Mouse (Mus musculus) telencephalon, adult 2 months (tissue): ENCODE measurements around the gene Sar1a.

Source experiments
- DNase-seq: peaks from one replicate; pipeline ENCODE4 v3.0.0-alpha.2; 2011; ENCODE audit warnings: low read depth, low spot score

Sar1a gene

GRCm38 (mm10) chr10:61680015-61680913, at the start of gene Sar1a:
Gene Sar1a (plus strand): TSS chr10:61680299.
- peak; percentile 95 for DNase-seq

- DNase-seq: no peak
These were observed 47.7 kb upstream of the Sar1a start for GRCm38 (mm10) chr10:61632445-61632844.

- no peak for DNase-seq
These were observed 43.0 kb upstream of the Sar1a start for GRCm38 (mm10) chr10:61637055-61637454.

- DNase-seq: no peak
These were observed 39.7 kb upstream of the Sar1a start for GRCm38 (mm10) chr10:61640363-61640762.

GRCm38 (mm10) chr10:61646557-61646956, 33.5 kb upstream of the Sar1a start:
- DNase-seq: no peak

GRCm38 (mm10) chr10:61647790-61648736, 32.0 kb upstream of the Sar1a start, which contains the start of gene Ppa1:
Gene Ppa1 (plus strand): TSS chr10:61648552.
- peak; percentile 58 for DNase-seq

GRCm38 (mm10) chr10:61648737-61649645, 31.1 kb upstream of the Sar1a start:
- no peak for DNase-seq

GRCm38 (mm10) chr10:61654105-61654504, 26.0 kb upstream of the Sar1a start:
- DNase-seq: no peak

GRCm38 (mm10) chr10:61654691-61655090, 25.4 kb upstream of the Sar1a start:
- no peak for DNase-seq

GRCm38 (mm10) chr10:61655188-61655587, 24.9 kb upstream of the Sar1a start:
- no peak for DNase-seq

- no peak for DNase-seq
These were observed 22.9 kb upstream of the Sar1a start for GRCm38 (mm10) chr10:61656928-61657882.

GRCm38 (mm10) chr10:61657985-61658384, 22.1 kb upstream of the Sar1a start:
- DNase-seq: no peak

- no peak for DNase-seq
These were observed 18.2 kb upstream of the Sar1a start for GRCm38 (mm10) chr10:61661887-61662286.

GRCm38 (mm10) chr10:61662391-61662988, 17.6 kb upstream of the Sar1a start:
- peak; percentile 49 for DNase-seq

- no peak for DNase-seq
These were observed 15.0 kb upstream of the Sar1a start for GRCm38 (mm10) chr10:61665111-61665510.

- DNase-seq: no peak
These were observed 14.4 kb upstream of the Sar1a start for GRCm38 (mm10) chr10:61665651-61666050.

GRCm38 (mm10) chr10:61669289-61669688, 10.8 kb upstream of the Sar1a start:
- DNase-seq: no peak

- DNase-seq: no peak
These were observed 10.2 kb upstream of the Sar1a start for GRCm38 (mm10) chr10:61669896-61670295.

- DNase-seq: no peak
These were observed 9.3 kb upstream of the Sar1a start for GRCm38 (mm10) chr10:61670758-61671157.

GRCm38 (mm10) chr10:61675935-61676334, 4.2 kb upstream of the Sar1a start:
- DNase-seq: no peak
